Mouse (Mus musculus) cerebellum, adult 11 months (tissue): Measurements from ENCODE around the gene Pxmp4.

Source experiments
- DNase-seq: peaks from one replicate; pipeline ENCODE4 v3.0.0; 2022

Pxmp4 gene

DNA sequence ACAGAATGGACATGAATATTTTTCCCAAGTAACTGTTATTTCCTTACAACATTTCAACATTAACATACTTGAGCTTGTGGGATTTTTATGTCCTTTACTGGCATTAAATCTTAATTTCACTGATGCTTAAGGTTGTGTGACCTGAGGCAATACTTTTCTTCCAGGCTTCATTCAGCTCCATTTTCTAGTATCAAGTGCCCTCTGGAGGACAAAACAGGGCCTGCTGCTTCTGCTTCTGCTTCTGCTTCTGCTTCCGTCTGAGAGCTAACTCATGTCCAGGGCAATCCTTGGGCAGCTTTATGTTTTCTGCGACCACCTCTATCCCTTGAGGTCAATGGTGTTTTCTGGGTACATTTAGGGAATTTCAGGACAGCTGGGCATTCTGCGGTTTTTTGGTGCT is 63.8 kb downstream of the Pxmp4 start:
- DNase-seq, result no peak

DNA sequence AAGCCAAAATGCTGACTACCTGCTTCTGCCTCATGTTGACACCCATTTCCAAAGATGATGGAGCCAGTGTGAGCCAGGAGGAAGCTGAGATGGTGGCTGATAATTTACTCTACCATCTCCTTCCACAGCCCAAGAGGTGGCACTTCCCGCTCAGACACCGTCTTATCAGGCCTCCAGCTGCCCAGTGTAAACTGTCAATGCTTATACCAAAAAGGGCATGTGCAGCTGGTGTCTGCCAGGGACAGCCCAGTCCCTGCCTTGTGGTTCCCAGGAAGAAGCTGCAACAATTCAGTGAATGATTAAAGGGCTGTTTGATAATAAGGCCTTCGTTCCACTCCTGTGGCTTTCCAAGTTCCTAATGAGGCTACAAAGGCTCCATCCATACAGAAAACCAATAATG is 64.8 kb downstream of the Pxmp4 start:
- DNase-seq, result no peak

DNA sequence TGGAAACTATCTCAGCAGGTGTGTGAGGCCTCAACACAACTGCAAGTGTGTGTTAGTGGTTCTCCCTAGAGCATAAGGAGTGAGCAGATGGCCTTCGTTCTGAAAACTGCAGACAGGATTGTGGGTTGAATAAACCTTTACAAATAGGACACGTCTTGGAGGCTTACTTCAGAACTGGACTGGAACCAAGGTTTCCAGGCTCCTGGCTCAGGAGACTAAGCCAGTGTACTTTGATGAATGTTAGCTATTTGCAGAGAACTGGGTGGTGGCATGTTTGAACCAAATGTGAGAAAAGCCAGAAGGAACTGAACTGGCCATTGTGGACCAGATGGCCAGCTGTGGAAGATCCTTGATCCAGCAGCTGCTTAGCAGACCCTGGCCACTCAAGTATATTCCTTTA is 65.2 kb downstream of the Pxmp4 start:
- DNase-seq, result no peak
